Mouse (Mus musculus) adrenal gland, adult (tissue): ENCODE measurements around the gene Rab40b.

Source experiments
- DNase-seq, 2 experiments: peaks; one replicate each; pipeline ENCODE4 v3.0.0; 2022 to 2023; ENCODE audit warnings: low spot score in 1 of 2; ENCODE audit not compliant: inconsistent age in 2 of 2

Gene Rab40b

GRCm38 (mm10) chr11:121387750-121388553 lies at the start of gene Rab40b:
Gene Rab40b (minus strand): TSS chr11:121388251.
- peak; percentile 95 to 97 for DNase-seq

DNA sequence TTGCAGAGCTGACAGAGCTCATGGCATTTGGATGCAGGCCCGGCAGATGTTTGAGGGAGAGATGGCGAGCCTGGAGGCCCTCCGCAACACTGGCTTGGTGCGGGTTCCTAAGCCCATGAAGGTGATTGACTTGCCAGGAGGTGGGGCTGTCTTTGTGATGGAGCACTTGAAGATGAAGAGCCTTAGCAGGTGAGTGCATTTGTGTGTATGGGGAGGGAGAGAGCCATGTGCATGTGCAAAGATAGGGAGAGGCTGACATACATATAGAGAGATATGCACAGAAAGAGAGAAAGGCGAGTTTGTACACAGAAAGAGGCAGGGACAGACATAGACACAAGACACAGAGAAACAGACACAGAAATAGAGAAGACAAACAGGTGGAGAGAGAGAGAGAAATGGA lies 49.2 kb upstream of the Rab40b start:
- DNase-seq, result no peak

GRCm38 (mm10) chr11:121434156-121435155 lies 46.4 kb upstream of the Rab40b start, which contains the start of gene Fn3k:
Gene Fn3k (plus strand): TSS chr11:121434913.
- DNase-seq, result peak; percentile 92 to 96

DNA sequence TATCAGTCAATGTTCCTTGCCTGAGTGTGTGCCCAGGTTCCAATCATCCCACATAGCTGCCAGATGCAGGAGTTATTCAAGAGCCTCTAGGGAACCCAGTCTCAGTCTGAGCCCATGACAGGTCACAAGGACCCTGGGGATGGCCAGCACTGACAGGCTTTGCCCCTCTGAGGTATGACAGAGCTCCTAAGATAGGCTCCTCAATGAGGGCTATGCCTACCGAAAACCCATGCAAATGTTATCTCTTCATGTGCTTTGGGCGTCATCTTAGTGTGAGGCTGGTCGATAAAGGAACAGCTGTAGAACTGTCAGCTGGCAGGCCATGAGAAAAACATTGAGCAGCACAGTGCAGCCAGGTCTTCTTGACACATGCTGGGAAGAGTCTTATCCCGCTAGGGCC lies 45.3 kb upstream of the Rab40b start:
- DNase-seq, result no peak

DNA sequence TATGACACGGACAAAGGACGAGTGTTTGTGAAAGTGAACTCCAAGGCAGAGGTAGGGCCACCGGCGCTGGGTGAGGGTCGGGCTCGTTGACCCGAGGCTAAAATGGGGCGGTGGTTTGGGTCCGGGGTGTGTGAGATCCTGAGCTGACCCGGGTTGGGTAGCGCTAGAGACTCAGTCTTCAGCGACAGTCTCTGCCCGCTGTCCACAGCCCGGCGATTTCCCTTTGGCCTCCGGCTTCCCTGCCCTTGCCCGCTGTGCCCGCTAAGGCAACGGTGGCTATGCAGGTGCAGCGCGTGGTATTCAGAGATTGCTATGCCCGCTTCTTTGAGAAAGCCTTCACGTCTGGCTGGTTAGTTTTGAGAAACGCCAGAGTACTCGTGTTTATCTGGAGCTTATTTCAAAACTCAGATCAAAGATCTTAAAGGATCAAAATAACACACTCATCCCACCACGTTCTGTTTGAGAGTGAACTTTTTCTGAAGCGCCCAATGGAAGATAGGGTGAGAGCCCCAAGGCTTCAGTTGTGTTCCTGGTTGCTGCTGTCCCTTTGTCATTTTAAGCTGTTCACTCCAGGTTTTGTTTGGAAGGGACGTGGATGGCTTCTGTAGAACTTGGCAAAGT lies 33.6 kb upstream of the Rab40b start:
- no peak for DNase-seq

- DNase-seq, result peak; percentile 99 to 100
Observed at GRCm38 (mm10) chr11:121420830-121421552, 32.9 kb upstream of the Rab40b start, which contains the start of gene Fn3krp. Gene Fn3krp (plus strand): TSS chr11:121421401.

- DNase-seq, result no peak
Observed at GRCm38 (mm10) chr11:121420379-121420778, 32.3 kb upstream of the Rab40b start.

DNA sequence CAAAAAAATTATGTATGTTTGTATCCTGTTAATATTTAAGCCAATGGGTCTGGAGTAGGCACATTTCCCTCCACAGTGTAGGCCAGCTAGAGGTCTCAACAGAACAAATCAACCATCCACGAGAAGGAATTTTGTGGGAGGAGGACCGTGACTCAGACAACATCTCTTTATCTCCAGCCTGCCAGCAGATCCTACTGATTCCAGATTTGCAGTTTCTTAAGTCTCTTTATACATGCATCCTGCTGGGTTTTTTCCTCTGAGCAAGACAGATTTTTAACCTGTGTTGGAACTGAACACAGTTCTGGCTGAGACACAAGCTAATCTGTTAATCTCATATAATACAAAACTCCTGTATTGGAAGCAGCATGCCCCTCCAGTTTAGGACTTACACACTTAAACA lies 30.9 kb upstream of the Rab40b start:
- DNase-seq, result no peak

DNA sequence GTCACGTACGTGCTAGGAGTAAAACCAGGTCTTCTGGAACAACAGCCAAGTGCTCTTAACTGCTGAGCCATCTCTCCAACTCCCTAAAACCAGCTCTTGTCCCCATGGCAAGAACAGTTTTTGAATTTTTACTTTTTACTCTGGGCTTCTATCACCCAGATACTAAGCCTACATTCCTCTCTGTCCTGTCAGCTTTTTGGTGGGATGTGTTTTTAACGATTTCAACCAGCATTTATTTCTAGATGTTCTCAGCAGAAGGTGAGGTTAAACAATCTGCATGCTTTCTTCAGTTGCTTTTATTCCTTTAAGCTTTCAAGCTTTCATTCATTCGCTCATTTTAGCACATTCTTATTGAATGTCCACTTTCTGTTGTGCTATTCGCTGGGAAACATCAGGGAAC lies 29.9 kb upstream of the Rab40b start:
- no peak for DNase-seq

GRCm38 (mm10) chr11:121415351-121415750 lies 27.3 kb upstream of the Rab40b start:
- no peak for DNase-seq

DNA sequence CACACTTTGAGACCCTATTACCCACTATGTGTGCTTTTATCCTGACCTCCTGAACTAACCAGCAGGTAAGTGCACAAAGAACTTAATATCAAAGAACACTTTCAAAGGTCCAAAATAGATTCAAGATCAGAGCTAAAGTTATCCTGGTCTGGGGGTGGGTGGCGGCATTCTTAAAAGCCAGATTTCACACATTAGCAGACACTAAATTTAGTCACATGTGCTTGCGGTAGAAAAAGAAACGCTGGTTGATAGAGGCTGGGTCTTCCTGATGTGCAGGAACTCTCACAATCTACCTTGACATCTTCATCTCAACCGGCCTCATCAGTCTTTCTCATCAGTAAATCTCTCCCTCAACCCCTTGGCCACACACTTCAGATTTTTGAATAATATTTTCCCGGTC lies 26.7 kb upstream of the Rab40b start:
- DNase-seq, result no peak

GRCm38 (mm10) chr11:121407366-121408155 lies 19.5 kb upstream of the Rab40b start:
- DNase-seq, result no peak

GRCm38 (mm10) chr11:121392405-121392804 lies 4.4 kb upstream of the Rab40b start:
- no peak for DNase-seq

- DNase-seq, result no peak
Observed at GRCm38 (mm10) chr11:121390793-121391192, 2.7 kb upstream of the Rab40b start.

GRCm38 (mm10) chr11:121388554-121388945 lies 499 bp upstream of the Rab40b start:
- no peak for DNase-seq

- DNase-seq, result no peak
Observed at GRCm38 (mm10) chr11:121380294-121380693, 7.8 kb downstream of the Rab40b start.

DNA sequence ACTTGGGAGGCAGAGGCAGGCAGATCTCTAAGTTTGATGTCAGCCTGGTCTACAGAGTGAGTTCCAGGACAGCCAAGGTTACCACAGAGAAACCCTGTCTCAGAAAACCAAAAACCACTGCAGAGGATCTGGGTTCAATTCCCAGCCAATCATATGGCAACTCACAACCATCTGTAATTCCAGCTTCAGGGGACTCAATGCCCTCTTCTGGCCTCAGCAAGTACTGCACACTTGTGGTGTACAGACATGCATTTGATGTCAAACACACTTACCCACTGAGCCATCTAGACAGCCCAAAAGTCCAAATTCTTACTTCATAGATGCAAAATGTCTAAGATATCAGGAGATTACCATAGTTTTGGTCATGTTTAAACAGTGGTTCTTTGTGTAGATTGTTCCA lies 9.4 kb downstream of the Rab40b start:
- DNase-seq, result no peak

- no peak for DNase-seq
Observed at GRCm38 (mm10) chr11:121373305-121373704, 14.7 kb downstream of the Rab40b start.

DNA sequence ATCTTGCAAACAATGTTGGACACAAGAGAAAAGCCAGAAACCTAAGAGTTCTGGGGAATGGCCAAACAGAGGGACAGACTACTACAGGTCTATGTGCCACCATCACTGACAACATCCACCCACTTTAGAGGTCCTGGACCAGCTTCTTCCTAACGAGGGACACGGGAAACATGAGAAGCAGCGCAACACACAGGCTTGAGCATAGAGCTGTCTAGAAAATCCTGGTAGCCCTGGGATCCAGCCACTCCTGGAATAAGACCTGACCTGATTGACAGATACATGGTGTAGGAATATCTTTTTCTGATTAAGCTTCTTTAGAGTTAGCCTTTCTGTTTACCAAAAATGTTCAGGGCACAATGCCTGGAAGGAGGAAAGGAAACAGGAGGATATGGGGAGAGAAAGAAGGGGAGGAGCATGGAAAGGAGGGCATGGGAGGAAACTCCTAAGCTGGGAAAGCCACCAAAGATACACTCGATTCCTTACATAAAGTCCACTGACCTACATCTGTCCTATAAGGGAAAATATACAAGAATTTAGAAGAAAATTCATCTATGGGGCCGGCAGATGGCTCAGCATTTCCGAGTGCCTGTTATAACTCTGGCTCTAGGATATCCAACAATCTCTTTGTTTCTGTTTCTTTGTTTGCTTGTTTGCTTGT lies 17.6 kb downstream of the Rab40b start:
- no peak for DNase-seq
